8 mouse cellular contexts compared by ENCODE assay signal in genomic region chr4:80910481-80910870, GRCm38 (mm10). TPM values are rescaled to one million over a fixed set of nuclear protein-coding genes. Genes with fewer than 3 reads are reported as not detected.
A peak's percentile ranks its signal among the peaks of the same experiment; 100 is the strongest.
DNase-seq lines count a peak whose midpoint lies in the region; ATAC-seq lines count a peak whose summit lies in the region.

Gene Lurap1l (plus strand): TSS chr4:80910646.

- no peaks in the 10 kb centered on the region for H3K27me3 ChIP-seq in embryonic facial prominence, embryonic 14.5 days (replicated peaks; ENCODE audit: control insufficient read depth, insufficient read depth, low read length)
- H3K27me3 ChIP-seq in heart, embryonic 12.5 days (replicated peaks): no peaks in the 10 kb centered on the region
- no peaks in the 10 kb centered on the region for H3K27me3 ChIP-seq in kidney, embryonic 15.5 days
- H3K27me3 ChIP-seq in liver, embryonic 11.5 days (replicated peaks; ENCODE audit: control insufficient read depth, insufficient read depth, low read length): no peaks in the 10 kb centered on the region
- H3K27me3 ChIP-seq in neural tube, embryonic 13.5 days: no peaks in the 10 kb centered on the region

- peak within 1 kb of the TSS; percentile 91 for H3K4me2 ChIP-seq in embryonic facial prominence, embryonic 14.5 days (ENCODE audit: low read depth, low read length)
- peak within 1 kb of the TSS; percentile 92 for H3K4me2 ChIP-seq in heart, embryonic 12.5 days
- peak within 1 kb of the TSS; percentile 84 for H3K4me2 ChIP-seq in kidney, embryonic 15.5 days
- peak within 1 kb of the TSS; percentile 79 for H3K4me2 ChIP-seq in liver, embryonic 11.5 days
- H3K4me2 ChIP-seq in neural tube, embryonic 13.5 days: peak within 1 kb of the TSS; percentile 63

- no peaks in the 10 kb centered on the region for H3K9me3 ChIP-seq in embryonic facial prominence, embryonic 14.5 days (ENCODE audit: control insufficient read depth, low read length)
- H3K9me3 ChIP-seq in heart, embryonic 12.5 days (replicated peaks): no peaks in the 10 kb centered on the region
- H3K9me3 ChIP-seq in kidney, embryonic 15.5 days (replicated peaks): no peaks in the 10 kb centered on the region
- no peaks in the 10 kb centered on the region for H3K9me3 ChIP-seq in liver, embryonic 11.5 days (ENCODE audit: control insufficient read depth, low read length)
- H3K9me3 ChIP-seq in neural tube, embryonic 13.5 days: no peaks in the 10 kb centered on the region

- peak within 1 kb of the TSS; percentile 76 for H3K9ac ChIP-seq in embryonic facial prominence, embryonic 14.5 days (ENCODE audit: low read depth, low read length)
- peak within 1 kb of the TSS; percentile 72 for H3K9ac ChIP-seq in heart, embryonic 12.5 days
- peak within 1 kb of the TSS; percentile 84 for H3K9ac ChIP-seq in kidney, embryonic 15.5 days
- peak within 1 kb of the TSS; percentile 62 for H3K9ac ChIP-seq in liver, embryonic 11.5 days (ENCODE audit: low read depth, low read length)
- peak within 1 kb of the TSS; percentile 81 for H3K9ac ChIP-seq in neural tube, embryonic 13.5 days

- peaks cover 3% of the 10 kb centered on the region; the same call in 1 of the 2 replicates for H3K4me1 ChIP-seq in embryonic facial prominence, embryonic 14.5 days (ENCODE audit: control insufficient read depth, insufficient read depth, low read length)
- H3K4me1 ChIP-seq in heart, embryonic 12.5 days (replicated peaks): no peaks in the 10 kb centered on the region
- H3K4me1 ChIP-seq in kidney, embryonic 15.5 days: peaks cover 14% of the 10 kb centered on the region
- 0 out of 2 replicates have a peak, but pooled peaks cover 3% of the 10 kb centered on the region for H3K4me1 ChIP-seq in liver, embryonic 11.5 days (replicated peaks; ENCODE audit: control insufficient read depth, insufficient read depth, low read length)
- H3K4me1 ChIP-seq in neural tube, embryonic 13.5 days (replicated peaks): peaks cover 14% of the 10 kb centered on the region

- peak within 1 kb of the TSS; percentile 74 for H3K4me3 ChIP-seq in embryonic facial prominence, embryonic 14.5 days (ENCODE audit: low read depth, low read length)
- H3K4me3 ChIP-seq in heart, embryonic 12.5 days: peak within 1 kb of the TSS; percentile 70
- peak within 1 kb of the TSS; percentile 86 for H3K4me3 ChIP-seq in kidney, embryonic 15.5 days (replicated peaks)
- peak within 1 kb of the TSS; percentile 60 for H3K4me3 ChIP-seq in liver, embryonic 11.5 days (ENCODE audit: low read depth, low read length)
- H3K4me3 ChIP-seq in neural tube, embryonic 13.5 days: peak within 1 kb of the TSS; percentile 64

- H3K27ac ChIP-seq in embryonic facial prominence, embryonic 14.5 days (replicated peaks; ENCODE audit: low read depth, low read length): peak within 1 kb of the TSS; percentile 82
- 0 out of 2 replicates have a peak within 1 kb of the TSS, but pooled peaks have one; percentile 36 for H3K27ac ChIP-seq in heart, embryonic 12.5 days (ENCODE audit: poor library complexity, severe bottlenecking)
- H3K27ac ChIP-seq in kidney, embryonic 15.5 days: peak within 1 kb of the TSS; percentile 93
- H3K27ac ChIP-seq in liver, embryonic 11.5 days (ENCODE audit: low read depth, low read length): peak within 1 kb of the TSS; percentile 43; the same call in 1 of the 2 replicates
- H3K27ac ChIP-seq in neural tube, embryonic 13.5 days (replicated peaks): peak within 1 kb of the TSS; percentile 92

- 0% methylated on average over 10 of the region's 10 CpGs for WGBS in embryonic facial prominence, embryonic 14.5 days
- 0% methylated on average over 10 of the region's 10 CpGs for WGBS in heart, embryonic 12.5 days
- WGBS in kidney, embryonic 15.5 days: 1% methylated on average over 10 of the region's 10 CpGs
- WGBS in liver, embryonic 11.5 days: under 1% methylated on average over 10 of the region's 10 CpGs
- WGBS in neural tube, embryonic 13.5 days: under 1% methylated on average over 10 of the region's 10 CpGs

- no peaks in the 10 kb centered on the region for H3K36me3 ChIP-seq in embryonic facial prominence, embryonic 14.5 days (ENCODE audit: control insufficient read depth, insufficient read depth, low read length)
- H3K36me3 ChIP-seq in heart, embryonic 12.5 days: no peaks in the 10 kb centered on the region
- H3K36me3 ChIP-seq in kidney, embryonic 15.5 days: no peaks in the 10 kb centered on the region; the same call in 1 of the 2 replicates
- H3K36me3 ChIP-seq in liver, embryonic 11.5 days (ENCODE audit: control insufficient read depth, insufficient read depth, low read length): no peaks in the 10 kb centered on the region
- H3K36me3 ChIP-seq in neural tube, embryonic 13.5 days: no peaks in the 10 kb centered on the region

- peak; percentile 2 for DNase-seq in ovary, adult 18-20 months (ENCODE audit: low spot score)
- no peak for DNase-seq in ovary, postnatal 10 days (ENCODE audit: low spot score)
- DNase-seq in embryonic facial prominence, embryonic 14.5 days (ENCODE audit: low spot score): peak; percentile 89
- peak; percentile 39 for DNase-seq in liver, embryonic 11.5 days (ENCODE audit: low spot score)
- DNase-seq in spleen, adult 12 weeks (ENCODE audit: low spot score): no peak

- peak; percentile 61 for ATAC-seq in embryonic facial prominence, embryonic 14.5 days (ENCODE audit: low read depth)
- ATAC-seq in heart, embryonic 12.5 days (ENCODE audit: insufficient number of reproducible peaks, low FRiP score): no peak
- peak; percentile 67 for ATAC-seq in kidney, embryonic 15.5 days (replicated peaks; ENCODE audit: low FRiP score)
- ATAC-seq in liver, embryonic 11.5 days (replicated peaks; ENCODE audit: low FRiP score): 0 out of 2 replicates have a peak, but pooled peaks have one; percentile 33
- peak; percentile 6; the same call in 1 of the 2 replicates for ATAC-seq in neural tube, embryonic 13.5 days (ENCODE audit: low read depth)

RNA-seq across cellular contexts. Expression of gene Lurap1l, which starts in this region (rescaled TPM):
- 14.6 and 14.8 TPM in 2 replicates for polyA plus RNA-seq in embryonic facial prominence, embryonic 14.5 days (2014; fragmentation: Nextera tagmentation; extraction: Ambion mirVana)
- 1.6 and 2.0 TPM in 2 replicates for polyA plus RNA-seq in heart, embryonic 12.5 days (2016; fragmentation: Nextera tagmentation; extraction: Ambion mirVana)
- 13.6 and 15.0 TPM in 2 replicates for polyA plus RNA-seq in kidney, embryonic 15.5 days (2015; fragmentation: Nextera tagmentation; extraction: Ambion mirVana)
- polyA plus RNA-seq in liver, embryonic 11.5 days (2014; fragmentation: Nextera tagmentation; extraction: Ambion mirVana): 3.8 and 3.9 TPM in 2 replicates
- 8.2 and 10.3 TPM in 2 replicates for polyA plus RNA-seq in neural tube, embryonic 13.5 days (2015; fragmentation: Nextera tagmentation; extraction: Ambion mirVana)

Comparison
In these comparisons a context has a peak if more than half of its experiments do, and no peak if none do; other contexts are left out.
1. DNase-seq: peak in ovary, adult 18-20 months (single experiment), embryonic facial prominence, embryonic 14.5 days (single experiment) and liver, embryonic 11.5 days (single experiment); none in ovary, postnatal 10 days (single experiment) and spleen, adult 12 weeks (single experiment).
2. H3K27ac ChIP-seq: peak in every context shown above with its lines; median percentile 93 in kidney, embryonic 15.5 days; 92 in neural tube, embryonic 13.5 days; 82 in embryonic facial prominence, embryonic 14.5 days; 43 in liver, embryonic 11.5 days; 36 in heart, embryonic 12.5 days.
3. Peak in every context shown above with its lines, with median percentiles within 50 percentile points of each other: H3K4me2 ChIP-seq, H3K4me3 ChIP-seq and H3K9ac ChIP-seq.